Mouse (Mus musculus) kidney, postnatal 0 days (tissue): Measurements from ENCODE around the gene Il25. TPM values are rescaled to one million over a fixed set of nuclear protein-coding genes. Genes with fewer than 3 reads are reported as not detected.

Experiments used
- ATAC-seq: fragments of 200-750 bp; cut with Nextera tagmentation; replicated peaks from 2 replicates; pipeline ENCODE4 v1.8.0; 2017; ENCODE audit warnings: low read depth, moderate number of reproducible peaks, moderate TSS enrichment, moderate library complexity; ENCODE audit not compliant: low FRiP score
- DNase-seq: peaks from one replicate; pipeline ENCODE4 v3.0.0-alpha.2; 2016; ENCODE audit warnings: low spot score
- H3K27ac ChIP-seq: fragments of 300-500 bp; sonication (generic); 2 replicates; pipeline ENCODE4 v1.5.1; 2014; ENCODE audit warnings: mild to moderate bottlenecking
- H3K27me3 ChIP-seq: fragments of 300-500 bp; sonication (generic); 2 replicates; pipeline ENCODE4 v1.6.1; 2014; ENCODE audit warnings: low read length, mixed read lengths; ENCODE audit not compliant: insufficient read depth
- H3K36me3 ChIP-seq: fragments of 300-500 bp; sonication (generic); 2 replicates; pipeline ENCODE4 v1.6.1; 2014; ENCODE audit warnings: low read length, mixed read lengths; ENCODE audit not compliant: insufficient read depth
- H3K4me1 ChIP-seq: fragments of 300-500 bp; sonication (generic); replicated peaks from 2 replicates; pipeline ENCODE4 v1.6.1; 2014; ENCODE audit warnings: antibody characterized with exemption, low read length, mixed read lengths; ENCODE audit not compliant: insufficient read depth
- H3K4me2 ChIP-seq: fragments of 300-500 bp; sonication (generic); 2 replicates; pipeline ENCODE4 v1.6.1; 2014; ENCODE audit warnings: mild to moderate bottlenecking, low read length, moderate library complexity, mixed read lengths
- H3K4me3 ChIP-seq: fragments of 300-500 bp; sonication (generic); replicated peaks from 2 replicates; pipeline ENCODE4 v1.5.1; 2014; ENCODE audit warnings: low read depth, low read length
- H3K9ac ChIP-seq: fragments of 300-500 bp; sonication (generic); 2 replicates; pipeline ENCODE4 v1.6.1; 2014; ENCODE audit warnings: low read depth, low read length
- H3K9me3 ChIP-seq: fragments of 300-500 bp; sonication (generic); replicated peaks from 2 replicates; pipeline ENCODE4 v1.6.1; 2016; ENCODE audit warnings: low read length, inconsistent platforms, mixed read lengths
- CTCF ChIP-seq: IDR thresholded peaks from 2 replicates; pipeline ENCODE4 v1.5.1; 2016; ENCODE audit warnings: antibody characterized with exemption, low read depth, mild to moderate bottlenecking, moderate library complexity
- WGBS: fragments of 180-500 bp; shearing (Covaris S2); extraction: QIAGEN DNeasy Blood & Tissue Kit; methylation state at CpG from one replicate; pipeline ENCODE4 v1.1.7; 2014; 5-methylcytosine and 5-hydroxymethylcytosine counted together
- polyA plus RNA-seq: library from polyadenylated mRNA; unstranded; fragments of >200 nt; fragmentation: Nextera tagmentation; extraction: Ambion mirVana; gene quantifications from 2 replicates; pipeline ENCODE4 v1.2.1, GENCODE M21; 2015

Il25 gene
- 0.11 TPM in 1 of 2 replicates, not detected in the other for polyA plus RNA-seq

GRCm38 (mm10) chr14:54932645-54933150, at the start of gene Il25:
Gene Il25 (plus strand): TSS chr14:54932695.
- Histone ChIP-seq H3K4me2 (no peak within 1 kb of the TSS), H3K9ac (no peak within 1 kb of the TSS), H3K4me3 (no peak within 1 kb of the TSS), H3K4me1 (peaks cover 8% of the 10 kb centered on the region), H3K27ac (no peak within 1 kb of the TSS), H3K36me3 (no peaks in the 10 kb centered on the region), H3K27me3 (no peaks in the 10 kb centered on the region), H3K9me3 (no peaks in the 10 kb centered on the region)
- ATAC-seq = 0 out of 2 replicates have a peak, but pooled peaks have one; percentile 37
- DNase-seq = no peak
- 28% methylated on average over 6 of the region's 6 CpGs for WGBS
- no peak for TF ChIP-seq CTCF

GRCm38 (mm10) chr14:54883154-54884021, 49.1 kb upstream of the Il25 start, which contains the start of the genes Bcl2l2 and Gm20521:
Gene Bcl2l2 (plus strand): TSS chr14:54883377.
Gene Gm20521 (plus strand): TSS chr14:54883441.
- peak within 1 kb of the TSS; percentile 83 for H3K4me2 ChIP-seq
- H3K9ac ChIP-seq = peak within 1 kb of the TSS; percentile 84
- H3K4me1 ChIP-seq = peaks cover 11% of the 10 kb centered on the region
- H3K4me3 ChIP-seq = peak within 1 kb of the TSS; percentile 69
- peak; percentile 93 for DNase-seq
- peak within 1 kb of the TSS; percentile 96 for H3K27ac ChIP-seq
- TF ChIP-seq CTCF = no peak
- no peaks in the 10 kb centered on the region for H3K9me3 ChIP-seq
- under 1% methylated on average over 27 of the region's 27 CpGs for WGBS
- peak; percentile 91 for ATAC-seq
- H3K36me3 ChIP-seq = no peaks in the 10 kb centered on the region
- H3K27me3 ChIP-seq = no peaks in the 10 kb centered on the region

DNA sequence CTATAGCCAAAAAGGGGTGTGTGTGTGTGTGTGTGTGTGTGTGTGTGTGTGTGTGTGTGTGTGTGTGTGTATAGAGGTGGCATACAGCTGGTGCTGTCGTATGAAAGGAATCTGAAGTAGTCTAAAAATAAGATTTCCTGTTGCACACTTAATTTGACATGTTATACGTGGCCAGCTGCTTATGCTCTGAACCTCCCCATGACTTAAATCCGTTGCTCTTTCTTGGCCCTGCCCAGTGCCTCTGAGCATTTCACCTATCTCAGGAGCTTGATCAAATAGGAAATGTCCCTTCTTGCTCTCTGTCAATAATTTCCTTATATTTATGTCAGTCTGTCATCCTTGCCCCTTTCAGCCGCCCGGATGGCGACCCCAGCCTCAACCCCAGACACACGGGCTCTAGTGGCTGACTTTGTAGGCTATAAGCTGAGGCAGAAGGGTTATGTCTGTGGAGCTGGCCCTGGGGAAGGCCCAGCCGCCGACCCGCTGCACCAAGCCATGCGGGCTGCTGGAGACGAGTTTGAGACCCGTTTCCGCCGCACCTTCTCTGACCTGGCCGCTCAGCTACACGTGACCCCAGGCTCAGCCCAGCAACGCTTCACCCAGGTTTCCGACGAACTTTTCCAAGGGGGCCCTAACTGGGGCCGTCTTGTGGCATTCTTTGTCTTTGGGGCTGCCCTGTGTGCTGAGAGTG, 48.3 kb upstream of the Il25 start:
- peak overlapping the region; percentile 96 for H3K27ac ChIP-seq
- peak; percentile 64 for DNase-seq
- peak overlapping the region; percentile 69 for H3K4me3 ChIP-seq
- TF ChIP-seq CTCF = no peak
- H3K9ac ChIP-seq = peak overlapping the region; percentile 84
- H3K4me2 ChIP-seq = peak overlapping the region; percentile 83
- H3K9me3 ChIP-seq = no peaks in the 10 kb centered on the region
- 11% methylated on average over 21 of the region's 21 CpGs for WGBS
- H3K36me3 ChIP-seq = no peaks in the 10 kb centered on the region
- peaks cover 11% of the 10 kb centered on the region for H3K4me1 ChIP-seq
- H3K27me3 ChIP-seq = no peaks in the 10 kb centered on the region
- no peak; the same call in 1 of the 2 replicates for ATAC-seq

DNA sequence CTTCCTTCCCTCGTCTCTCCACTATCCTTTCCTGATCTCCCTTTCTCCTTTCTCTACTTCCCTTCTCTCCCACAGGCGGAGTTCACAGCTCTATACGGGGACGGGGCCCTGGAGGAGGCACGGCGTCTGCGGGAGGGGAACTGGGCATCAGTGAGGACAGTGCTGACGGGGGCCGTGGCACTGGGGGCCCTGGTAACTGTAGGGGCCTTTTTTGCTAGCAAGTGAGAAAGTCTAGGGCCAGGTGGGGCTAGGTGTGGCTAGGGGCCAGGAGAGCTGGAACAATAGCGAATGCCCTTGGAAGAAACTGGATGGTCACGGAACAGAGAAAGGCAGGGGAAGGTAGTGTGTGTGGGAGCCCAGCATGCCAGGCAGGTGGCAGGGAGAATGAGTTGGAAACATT, 47.2 kb upstream of the Il25 start:
- no peaks in the 10 kb centered on the region for H3K36me3 ChIP-seq
- no peak for TF ChIP-seq CTCF
- DNase-seq = no peak
- peak overlapping the region; percentile 83 for H3K4me2 ChIP-seq
- 82% methylated on average over 11 of the region's 11 CpGs for WGBS
- no peaks in the 10 kb centered on the region for H3K27me3 ChIP-seq
- no peak for ATAC-seq
- H3K9me3 ChIP-seq = no peaks in the 10 kb centered on the region
- peaks cover 11% of the 10 kb centered on the region for H3K4me1 ChIP-seq
- no peak overlapping the region for H3K4me3 ChIP-seq
- H3K27ac ChIP-seq = no peak overlapping the region
- H3K9ac ChIP-seq = no peak overlapping the region

- Histone ChIP-seq H3K27me3 (no peaks in the 10 kb centered on the region), H3K9ac (peak within 1 kb of the TSS; percentile 20; the same call in 1 of the 2 replicates), H3K9me3 (no peaks in the 10 kb centered on the region), H3K4me1 (0 out of 2 replicates have a peak, but pooled peaks cover 3% of the 10 kb centered on the region), H3K4me2 (peak within 1 kb of the TSS; percentile 47), H3K36me3 (peaks cover 7% of the 10 kb centered on the region), H3K27ac (peak within 1 kb of the TSS; percentile 77), H3K4me3 (peak within 1 kb of the TSS; percentile 100)
- WGBS = 93% methylated on average over 3 of the region's 3 CpGs
- no peak for DNase-seq
- ATAC-seq = no peak
- no peak for TF ChIP-seq CTCF
Measured at GRCm38 (mm10) chr14:54892200-54892599, 40.3 kb upstream of the Il25 start, which contains the start of gene Pabpn1. Gene Pabpn1 (plus strand): TSS chr14:54892500.
